Mouse (Mus musculus) embryonic fibroblast, embryonic 13.5 days (primary cell): ENCODE results near the gene Tnik. TPM values are rescaled to one million over a fixed set of nuclear protein-coding genes. Genes with fewer than 3 reads are reported as not detected.

Experiments used
- H3K27ac ChIP-seq: 2 replicates; pipeline ENCODE4 v1.5.1; 2012; ENCODE audit warnings: low read length, control low read depth, inconsistent platforms; ENCODE audit not compliant: insufficient read depth
- H3K4me1 ChIP-seq: 2 replicates; pipeline ENCODE4 v1.6.1; 2011; ENCODE audit warnings: low read length; ENCODE audit not compliant: control insufficient read depth, insufficient read depth
- H3K4me3 ChIP-seq: 2 replicates; pipeline ENCODE4 v1.5.1; 2011; ENCODE audit warnings: mild to moderate bottlenecking, control low read depth, low read length; ENCODE audit not compliant: insufficient read depth
- CTCF ChIP-seq: IDR thresholded peaks from 2 replicates; pipeline ENCODE4 v1.5.1; 2011; ENCODE audit warnings: mild to moderate bottlenecking, control low read depth, low read length, moderate library complexity, borderline replicate concordance; ENCODE audit not compliant: insufficient read depth
- POLR2A ChIP-seq: IDR thresholded peaks from 2 replicates; pipeline ENCODE4 v1.6.1; 2011; ENCODE audit warnings: low read depth, mild to moderate bottlenecking, control low read depth, low read length, moderate library complexity
- polyA plus RNA-seq: library from polyadenylated mRNA; stranded (reverse); fragments of >200 nt; gene quantifications from 2 replicates; pipeline ENCODE4 v1.2.4, GENCODE M21; 2011; ENCODE audit warnings: low read depth; ENCODE audit not compliant: missing spikeins, insufficient read length

The Tnik gene
- polyA plus RNA-seq, 1 experiment: 17.6 TPM

GRCm38 (mm10) chr3:28417091-28417715 is 154.2 kb downstream of the Tnik start:
- TF ChIP-seq POLR2A (no peak), CTCF (no peak)
- Histone ChIP-seq H3K4me1 (no peaks in the 10 kb centered on the region; the same call in 1 of the 2 replicates), H3K27ac (no peak overlapping the region), H3K4me3 (no peak overlapping the region)

GRCm38 (mm10) chr3:28420194-28420593 is 157.2 kb downstream of the Tnik start:
- no peak overlapping the region for H3K4me3 ChIP-seq
- H3K4me1 ChIP-seq: no peaks in the 10 kb centered on the region; the same call in 1 of the 2 replicates
- H3K27ac ChIP-seq: no peak overlapping the region
- TF ChIP-seq CTCF: no peak
- TF ChIP-seq POLR2A: no peak

- Histone ChIP-seq H3K27ac (no peak overlapping the region), H3K4me1 (no peaks in the 10 kb centered on the region; the same call in 1 of the 2 replicates), H3K4me3 (no peak overlapping the region)
- TF ChIP-seq POLR2A: no peak
- TF ChIP-seq CTCF: no peak
Measured at GRCm38 (mm10) chr3:28420698-28421097, 157.7 kb downstream of the Tnik start.

- Histone ChIP-seq H3K4me3 (no peak overlapping the region), H3K27ac (no peak overlapping the region), H3K4me1 (no peaks in the 10 kb centered on the region)
- TF ChIP-seq POLR2A (no peak), CTCF (no peak)
Measured at GRCm38 (mm10) chr3:28421798-28422197, 158.8 kb downstream of the Tnik start.

- no peak for TF ChIP-seq POLR2A
- no peak for TF ChIP-seq CTCF
- Histone ChIP-seq H3K4me3 (no peak overlapping the region), H3K4me1 (no peaks in the 10 kb centered on the region)
Measured at GRCm38 (mm10) chr3:28422221-28422620, 159.2 kb downstream of the Tnik start.

GRCm38 (mm10) chr3:28425911-28426310 is 162.9 kb downstream of the Tnik start:
- TF ChIP-seq POLR2A (no peak), CTCF (no peak)
- Histone ChIP-seq H3K27ac (no peak overlapping the region), H3K4me3 (no peak overlapping the region), H3K4me1 (no peaks in the 10 kb centered on the region)

More at GRCm38 (mm10) chr3:28422221-28422620, 159.2 kb downstream of the Tnik start:
- no peak overlapping the region for H3K27ac ChIP-seq

GRCm38 (mm10) chr3:28431459-28431858 is 168.4 kb downstream of the Tnik start:
- Histone ChIP-seq H3K4me1 (no peaks in the 10 kb centered on the region), H3K4me3 (no peak overlapping the region), H3K27ac (no peak overlapping the region)
- no peak for TF ChIP-seq POLR2A
- no peak for TF ChIP-seq CTCF

GRCm38 (mm10) chr3:28432321-28432720 is 169.3 kb downstream of the Tnik start:
- TF ChIP-seq CTCF: no peak
- TF ChIP-seq POLR2A: no peak
- H3K4me1 ChIP-seq: 0 out of 2 replicates have a peak, but pooled peaks cover under 1% of the 10 kb centered on the region
- H3K27ac ChIP-seq: no peak overlapping the region
- H3K4me3 ChIP-seq: no peak overlapping the region

GRCm38 (mm10) chr3:28435478-28435877 is 172.5 kb downstream of the Tnik start:
- Histone ChIP-seq H3K27ac (no peak overlapping the region), H3K4me1 (peaks cover 4% of the 10 kb centered on the region), H3K4me3 (no peak overlapping the region)
- TF ChIP-seq CTCF: no peak
- no peak for TF ChIP-seq POLR2A

GRCm38 (mm10) chr3:28437429-28437828 is 174.4 kb downstream of the Tnik start:
- TF ChIP-seq POLR2A (no peak), CTCF (no peak)
- H3K4me1 ChIP-seq: peaks cover 4% of the 10 kb centered on the region
- no peak overlapping the region for H3K27ac ChIP-seq
- H3K4me3 ChIP-seq: no peak overlapping the region
